Mouse (Mus musculus): ENCODE measurements around the gene Cxcl1. TPM values are rescaled to one million over a fixed set of nuclear protein-coding genes. Genes with fewer than 3 reads are reported as not detected.
A peak's percentile ranks its signal among the peaks of the same experiment; 100 is the strongest.

Cxcl1 gene
- polyA plus RNA-seq, 2 experiments: 2.5 to 5.9 TPM

DNA sequence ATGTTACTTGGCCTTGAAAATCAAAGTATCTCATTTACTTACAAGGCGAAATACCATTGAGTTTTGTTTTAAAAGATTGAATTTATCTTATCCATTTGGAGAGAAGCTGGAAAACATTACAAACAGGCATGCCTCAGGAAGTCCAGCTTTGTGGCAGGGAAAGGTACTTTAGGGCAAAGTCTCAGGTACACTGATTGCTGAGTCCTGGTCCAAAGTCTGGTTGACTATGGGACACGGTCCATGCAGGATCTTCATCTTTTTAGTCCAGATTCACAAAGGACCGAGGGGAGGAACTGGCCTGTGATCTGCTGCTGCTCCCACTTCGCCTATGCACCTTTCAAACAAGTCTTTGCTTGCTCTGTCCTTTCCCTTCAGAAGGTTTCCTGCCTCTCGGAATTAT lies 8.3 kb downstream of the Cxcl1 start:
- no peaks in the 10 kb centered on the region; the same call in 1 of the 2 replicates for H3K27me3 ChIP-seq (ENCODE audit: control insufficient read depth, insufficient read depth, low read length)
- no peak for ATAC-seq (ENCODE audit: insufficient read depth)
- no peak overlapping the region for H3K27ac ChIP-seq
- H3K9me3 ChIP-seq (ENCODE audit: control insufficient read depth, low read length): no peaks in the 10 kb centered on the region
- H3K4me1 ChIP-seq (replicated peaks; ENCODE audit: control insufficient read depth in 2 of 2, insufficient read depth in 2 of 2, low read length in 1 of 2): 0 out of 4 replicates have a peak, but pooled peaks cover 0 to 4% of the 10 kb centered on the region in 2 experiments
- no peak overlapping the region for H3K9ac ChIP-seq (replicated peaks)
- H3K36me3 ChIP-seq (replicated peaks; ENCODE audit: control insufficient read depth, insufficient read depth, low read depth): no peaks in the 10 kb centered on the region
- no peak for DNase-seq (ENCODE audit: low read depth in 3 of 3, low spot score in 3 of 3)
- TF ChIP-seq CTCF (IDR thresholded peaks at IDR 0.05; ENCODE audit: low read depth) (no peak), EP300 (IDR thresholded peaks at IDR 0.05; ENCODE audit: low read depth) (no peak)
- H3K4me3 ChIP-seq (ENCODE audit: insufficient read depth in 1 of 2, low read depth in 2 of 2, low read length in 2 of 2): no peak overlapping the region
- no peak overlapping the region for H3K4me2 ChIP-seq (ENCODE audit: low read depth)
- WGBS (ENCODE audit: insufficient replicate concordance): 45% methylated on average over 5 of the region's 5 CpGs

DNA sequence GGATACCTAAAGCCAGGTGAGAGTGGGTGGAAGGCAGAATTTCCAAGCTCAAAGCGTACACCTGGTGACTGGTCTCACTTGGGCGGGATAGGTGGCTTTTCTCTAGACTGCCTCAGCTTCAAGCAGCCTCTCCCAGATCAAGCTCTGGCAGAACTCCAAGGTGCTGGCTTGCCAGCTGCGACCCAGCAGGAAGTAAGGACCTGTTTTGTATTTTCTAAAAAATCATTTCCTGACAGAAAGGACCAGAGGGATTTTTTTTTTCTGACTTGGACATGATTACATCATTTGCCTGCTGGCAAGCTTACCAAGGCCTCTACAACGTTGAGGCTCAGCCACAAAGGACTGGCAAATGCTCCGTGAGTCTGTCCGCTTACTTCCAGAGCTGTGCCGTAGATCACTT lies 9.1 kb downstream of the Cxcl1 start:
- H3K4me3 ChIP-seq (ENCODE audit: insufficient read depth in 1 of 2, low read depth in 2 of 2, low read length in 2 of 2): no peak overlapping the region
- TF ChIP-seq CTCF (IDR thresholded peaks at IDR 0.05; ENCODE audit: low read depth) (no peak), EP300 (IDR thresholded peaks at IDR 0.05; ENCODE audit: low read depth) (no peak)
- H3K27ac ChIP-seq: no peak overlapping the region
- WGBS (ENCODE audit: insufficient replicate concordance): 54% methylated on average over 7 of the region's 7 CpGs
- no peaks in the 10 kb centered on the region; the same call in 1 of the 2 replicates for H3K27me3 ChIP-seq (ENCODE audit: control insufficient read depth, insufficient read depth, low read length)
- H3K9ac ChIP-seq (replicated peaks): no peak overlapping the region
- no peak overlapping the region for H3K4me2 ChIP-seq (ENCODE audit: low read depth)
- H3K9me3 ChIP-seq (ENCODE audit: control insufficient read depth, low read length): no peaks in the 10 kb centered on the region
- H3K36me3 ChIP-seq (replicated peaks; ENCODE audit: control insufficient read depth, insufficient read depth, low read depth): no peaks in the 10 kb centered on the region
- ATAC-seq (ENCODE audit: insufficient read depth) (no peak), DNase-seq (ENCODE audit: low read depth in 3 of 3, low spot score in 3 of 3) (no peak)
- 0 out of 4 replicates have a peak, but pooled peaks cover 0 to 4% of the 10 kb centered on the region in 2 experiments for H3K4me1 ChIP-seq (replicated peaks; ENCODE audit: control insufficient read depth in 2 of 2, insufficient read depth in 2 of 2, low read length in 1 of 2)

DNA sequence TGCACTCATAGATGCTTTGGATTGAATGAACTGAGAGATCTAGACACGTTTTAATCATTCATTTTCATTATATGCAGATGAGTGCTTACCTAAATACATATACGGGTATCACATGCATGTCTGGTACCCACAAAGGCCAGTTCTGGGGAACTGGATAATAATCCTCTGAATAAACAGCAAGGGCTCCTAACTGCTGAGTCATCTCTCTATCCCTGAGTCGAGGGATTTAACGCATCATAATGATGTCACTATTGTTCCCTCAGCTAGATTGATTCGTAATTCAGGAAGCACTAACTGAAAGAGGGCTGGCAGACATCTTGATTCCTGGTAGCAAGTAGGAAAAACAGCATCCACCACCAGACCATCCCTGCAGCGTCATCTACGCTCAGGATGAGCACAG lies 9.6 kb downstream of the Cxcl1 start:
- ATAC-seq (ENCODE audit: insufficient read depth) (no peak), DNase-seq (ENCODE audit: low read depth in 3 of 3, low spot score in 3 of 3) (no peak)
- Histone ChIP-seq H3K27ac (no peak overlapping the region), H3K9ac (replicated peaks) (no peak overlapping the region), H3K27me3 (ENCODE audit: control insufficient read depth, insufficient read depth, low read length) (no peaks in the 10 kb centered on the region; the same call in 1 of the 2 replicates), H3K4me3 (ENCODE audit: insufficient read depth in 1 of 2, low read depth in 2 of 2, low read length in 2 of 2) (no peak overlapping the region), H3K9me3 (ENCODE audit: control insufficient read depth, low read length) (no peaks in the 10 kb centered on the region), H3K4me1 (replicated peaks; ENCODE audit: control insufficient read depth in 2 of 2, insufficient read depth in 2 of 2, low read length in 1 of 2) (0 out of 4 replicates have a peak, but pooled peaks cover 0 to 4% of the 10 kb centered on the region in 2 experiments), H3K4me2 (ENCODE audit: low read depth) (no peak overlapping the region), H3K36me3 (replicated peaks; ENCODE audit: control insufficient read depth, insufficient read depth, low read depth) (no peaks in the 10 kb centered on the region)
- 51% methylated on average over 7 of the region's 7 CpGs for WGBS (ENCODE audit: insufficient replicate concordance)
- TF ChIP-seq CTCF (IDR thresholded peaks at IDR 0.05; ENCODE audit: low read depth) (no peak), EP300 (IDR thresholded peaks at IDR 0.05; ENCODE audit: low read depth) (no peak)

DNA sequence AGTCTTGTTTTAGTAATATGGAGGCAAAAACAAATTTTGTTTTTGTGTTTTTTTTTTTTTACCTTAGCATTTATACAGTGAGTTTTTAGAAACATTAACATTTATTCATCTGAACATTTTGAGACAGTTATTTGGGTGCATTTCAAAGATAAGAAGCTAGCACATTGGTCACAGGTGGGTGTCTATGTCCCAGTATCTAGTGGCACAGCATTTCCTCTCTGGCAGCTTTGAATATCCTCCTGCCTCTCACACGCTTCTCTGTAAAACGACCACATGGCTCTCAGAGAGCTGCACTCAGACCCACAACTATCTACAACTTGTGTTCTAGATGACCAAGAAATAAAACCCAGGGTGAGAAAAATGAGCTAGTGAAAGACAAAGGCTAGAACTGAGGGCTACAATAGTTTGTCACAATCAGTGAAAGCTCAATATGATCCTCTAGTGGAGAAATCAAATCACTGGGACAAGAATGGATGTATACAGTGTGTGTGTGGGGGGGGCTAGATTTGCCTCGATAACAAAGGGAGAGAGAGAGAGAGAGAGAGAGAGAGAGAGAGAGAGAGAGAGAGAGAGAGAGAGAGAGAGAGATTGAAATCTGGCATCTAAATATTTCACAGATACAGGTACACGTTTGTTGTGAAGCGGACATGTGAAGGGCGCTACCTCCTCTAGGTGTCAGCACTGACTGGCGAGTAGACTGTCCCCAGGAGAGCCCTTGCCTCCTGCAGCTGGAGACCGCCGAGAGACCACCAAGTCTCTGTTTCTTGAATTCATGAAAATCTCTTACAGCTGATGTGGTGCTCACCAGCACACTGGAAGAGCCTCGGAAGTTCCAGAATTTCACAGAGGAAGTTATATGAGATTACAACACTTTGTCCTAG lies 11.6 kb downstream of the Cxcl1 start:
- Histone ChIP-seq H3K9me3 (ENCODE audit: control insufficient read depth, low read length) (no peaks in the 10 kb centered on the region), H3K4me1 (replicated peaks; ENCODE audit: control insufficient read depth in 2 of 2, insufficient read depth in 2 of 2, low read length in 1 of 2) (0 out of 4 replicates have a peak, but pooled peaks cover 0 to 4% of the 10 kb centered on the region in 2 experiments), H3K4me2 (ENCODE audit: low read depth) (peak overlapping the region; percentile 42), H3K9ac (replicated peaks) (no peak overlapping the region), H3K4me3 (ENCODE audit: insufficient read depth in 1 of 2, low read depth in 2 of 2, low read length in 2 of 2) (no peak overlapping the region), H3K36me3 (replicated peaks; ENCODE audit: control insufficient read depth, insufficient read depth, low read depth) (no peaks in the 10 kb centered on the region), H3K27me3 (ENCODE audit: control insufficient read depth, insufficient read depth, low read length) (no peaks in the 10 kb centered on the region; the same call in 1 of the 2 replicates), H3K27ac (no peak overlapping the region)
- ATAC-seq (ENCODE audit: insufficient read depth) (no peak), DNase-seq (ENCODE audit: low read depth in 3 of 3, low spot score in 3 of 3) (no peak)
- peak; percentile 42 for TF ChIP-seq CTCF (IDR thresholded peaks at IDR 0.05; ENCODE audit: low read depth)
- TF ChIP-seq EP300 (IDR thresholded peaks at IDR 0.05; ENCODE audit: low read depth): no peak
- 5% methylated on average over 10 of the region's 10 CpGs for WGBS (ENCODE audit: insufficient replicate concordance)

DNA sequence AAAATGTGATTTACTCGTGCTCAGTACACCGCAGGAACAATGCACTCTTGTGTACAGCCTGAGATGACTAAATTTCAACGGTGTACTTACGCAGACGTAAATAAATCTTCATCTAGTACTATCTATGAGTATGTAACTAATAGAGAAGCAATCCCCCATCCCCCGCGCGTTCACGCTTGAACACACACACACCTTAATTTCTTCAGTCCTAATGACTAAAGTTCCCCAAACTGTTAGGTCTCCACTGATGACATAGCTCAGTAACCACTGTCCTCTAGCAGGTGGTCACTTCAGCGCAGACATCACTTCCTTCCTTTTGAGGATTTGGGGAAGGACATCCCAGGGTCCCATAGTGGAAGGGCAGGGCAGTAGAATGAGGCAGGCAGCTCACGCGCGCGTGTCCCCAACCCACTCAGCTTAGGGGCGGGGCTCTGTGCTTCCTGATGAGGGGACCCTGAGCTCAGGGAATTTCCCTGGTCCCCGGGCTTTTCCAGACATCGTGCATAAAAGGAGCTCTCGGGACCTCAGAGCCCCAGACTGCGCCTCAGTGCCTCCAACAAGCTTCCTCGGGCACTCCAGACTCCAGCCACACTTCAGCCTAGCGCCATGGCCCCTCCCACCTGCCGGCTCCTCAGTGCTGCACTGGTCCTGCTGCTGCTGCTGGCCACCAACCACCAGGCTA lies 12.4 kb downstream of the Cxcl1 start, which contains the start of gene Cxcl2:
Cxcl2 (plus strand) TSS at position 533 of the 682 bp plus-strand sequence.
- no peak for DNase-seq (ENCODE audit: low read depth in 3 of 3, low spot score in 3 of 3)
- Histone ChIP-seq H3K4me3 (ENCODE audit: insufficient read depth in 1 of 2, low read depth in 2 of 2, low read length in 2 of 2) (no peak within 1 kb of the TSS; a peak in 1 of 4 replicates), H3K27ac (no peak within 1 kb of the TSS), H3K36me3 (replicated peaks; ENCODE audit: control insufficient read depth, insufficient read depth, low read depth) (no peaks in the 10 kb centered on the region), H3K4me2 (ENCODE audit: low read depth) (peak within 1 kb of the TSS; percentile 42), H3K4me1 (replicated peaks; ENCODE audit: control insufficient read depth in 2 of 2, insufficient read depth in 2 of 2, low read length in 1 of 2) (0 out of 4 replicates have a peak, but pooled peaks cover 0 to 4% of the 10 kb centered on the region in 2 experiments), H3K9me3 (ENCODE audit: control insufficient read depth, low read length) (no peaks in the 10 kb centered on the region), H3K27me3 (ENCODE audit: control insufficient read depth, insufficient read depth, low read length) (no peaks in the 10 kb centered on the region; the same call in 1 of the 2 replicates), H3K9ac (replicated peaks) (no peak within 1 kb of the TSS)
- no peak for ATAC-seq (ENCODE audit: insufficient read depth)
- TF ChIP-seq CTCF (IDR thresholded peaks at IDR 0.05; ENCODE audit: low read depth) (no peak), EP300 (IDR thresholded peaks at IDR 0.05; ENCODE audit: low read depth) (no peak)
- WGBS (ENCODE audit: insufficient replicate concordance): 12% methylated on average over 22 of the region's 22 CpGs

Data from liver, embryonic 14.5 days (tissue).